Mouse (Mus musculus): ENCODE results near the gene Vmn1r194. TPM values are rescaled to one million over a fixed set of nuclear protein-coding genes. Genes with fewer than 3 reads are reported as not detected.

The Vmn1r194 gene
- polyA plus RNA-seq (2012; rRNA removed; ENCODE audit: low replicate concordance): not detected in 2 replicates

GRCm38 (mm10) chr13:22243915-22244314 is at the start of gene Vmn1r194:
Gene Vmn1r194 (plus strand): TSS chr13:22244215.

GRCm38 (mm10) chr13:22223060-22223459 is 21.0 kb upstream of the Vmn1r194 start, which contains the start of gene Vmn1r193:
Gene Vmn1r193 (minus strand): TSS chr13:22223160.

GRCm38 (mm10) chr13:22270222-22270621 is 26.2 kb downstream of the Vmn1r194 start, which contains the start of gene Vmn1r195:
Gene Vmn1r195 (plus strand): TSS chr13:22270522.

GRCm38 (mm10) chr13:22289620-22290019 is 45.6 kb downstream of the Vmn1r194 start, which contains the start of gene Vmn1r196:
Gene Vmn1r196 (plus strand): TSS chr13:22289920.

Other genes with a start within 250 kb of the Vmn1r194 start
- gene Prss16, start 234.5 kb upstream of the Vmn1r194 start, polyA plus RNA-seq (2012; rRNA removed; ENCODE audit: low replicate concordance): 1.7 and 2.8 TPM in 2 replicates
- gene Hist1h2ah, start 208.6 kb upstream of the Vmn1r194 start, polyA plus RNA-seq (2012; rRNA removed; ENCODE audit: low replicate concordance): 2.1 and 26.7 TPM in 2 replicates
- 2.4 and 13.0 TPM in 2 replicates for gene Hist1h2bk, start 208.3 kb upstream of the Vmn1r194 start, polyA plus RNA-seq (2012; rRNA removed; ENCODE audit: low replicate concordance)
- 8.5 and 8.7 TPM in 2 replicates for gene Hist1h4i, start 202.9 kb upstream of the Vmn1r194 start, polyA plus RNA-seq (2012; rRNA removed; ENCODE audit: low replicate concordance)
- gene Hist1h2ag, start 201.3 kb upstream of the Vmn1r194 start, polyA plus RNA-seq (2012; rRNA removed; ENCODE audit: low replicate concordance): 0.57 and 4.6 TPM in 2 replicates
- gene Hist1h2bj, start 201.0 kb upstream of the Vmn1r194 start, polyA plus RNA-seq (2012; rRNA removed; ENCODE audit: low replicate concordance): 2.8 and 6.5 TPM in 2 replicates
- gene Vmn1r188, start 159.8 kb upstream of the Vmn1r194 start, polyA plus RNA-seq (2012; rRNA removed; ENCODE audit: low replicate concordance): not detected in 2 replicates
- gene Vmn1r189, start 138.4 kb upstream of the Vmn1r194 start, polyA plus RNA-seq (2012; rRNA removed; ENCODE audit: low replicate concordance): not detected in 2 replicates
- gene Vmn1r191, start 60.2 kb upstream of the Vmn1r194 start, polyA plus RNA-seq (2012; rRNA removed; ENCODE audit: low replicate concordance): not detected in 2 replicates
- not detected in 2 replicates for gene Vmn1r192, start 53.1 kb upstream of the Vmn1r194 start, polyA plus RNA-seq (2012; rRNA removed; ENCODE audit: low replicate concordance)
- gene Vmn1r193, start 21.1 kb upstream of the Vmn1r194 start, polyA plus RNA-seq (2012; rRNA removed; ENCODE audit: low replicate concordance): not detected in 2 replicates
- not detected in 2 replicates for gene Vmn1r195, start 26.3 kb downstream of the Vmn1r194 start, polyA plus RNA-seq (2012; rRNA removed; ENCODE audit: low replicate concordance)
- gene Vmn1r196, start 45.7 kb downstream of the Vmn1r194 start, polyA plus RNA-seq (2012; rRNA removed; ENCODE audit: low replicate concordance): not detected in 2 replicates
- gene Vmn1r197, start 80.4 kb downstream of the Vmn1r194 start, polyA plus RNA-seq (2012; rRNA removed; ENCODE audit: low replicate concordance): not detected in 2 replicates
- gene Vmn1r198, start 106.1 kb downstream of the Vmn1r194 start, polyA plus RNA-seq (2012; rRNA removed; ENCODE audit: low replicate concordance): not detected in 2 replicates
- not detected in 2 replicates for gene Vmn1r199, start 135.6 kb downstream of the Vmn1r194 start, polyA plus RNA-seq (2012; rRNA removed; ENCODE audit: low replicate concordance)
- not detected in 2 replicates for gene Vmn1r200, start 146.2 kb downstream of the Vmn1r194 start, polyA plus RNA-seq (2012; rRNA removed; ENCODE audit: low replicate concordance)
- gene Vmn1r201, start 227.7 kb downstream of the Vmn1r194 start, polyA plus RNA-seq (2012; rRNA removed; ENCODE audit: low replicate concordance): not detected in 2 replicates

Data from mammary gland, adult 2 months (tissue).